Mouse (Mus musculus) forebrain, postnatal 0 days (tissue): ENCODE data around the gene Timeless. TPM values are rescaled to one million over a fixed set of nuclear protein-coding genes. Genes with fewer than 3 reads are reported as not detected.

Experiments used
- ATAC-seq: fragments of 200-750 bp; cut with Nextera tagmentation; 2 replicates; pipeline ENCODE4 v1.8.0; 2017; ENCODE audit warnings: mild to moderate bottlenecking, moderate library complexity
- DNase-seq: peaks from one replicate; pipeline ENCODE4 v3.0.0-alpha.2; 2015
- H3K27ac ChIP-seq: fragments of 300-500 bp; sonication (generic); 2 replicates; pipeline ENCODE4 v1.5.1; 2014; ENCODE audit warnings: low read depth, mild to moderate bottlenecking, antibody characterized with exemption, low read length, moderate library complexity, mixed read lengths
- H3K27me3 ChIP-seq: fragments of 300-500 bp; sonication (generic); 2 replicates; pipeline ENCODE4 v1.6.1; 2014; ENCODE audit warnings: mild to moderate bottlenecking, low read length, mixed read lengths; ENCODE audit not compliant: insufficient read depth
- H3K36me3 ChIP-seq: fragments of 300-500 bp; sonication (generic); 2 replicates; pipeline ENCODE4 v1.6.1; 2014; ENCODE audit warnings: mild to moderate bottlenecking, moderate library complexity; ENCODE audit not compliant: insufficient read depth
- H3K4me1 ChIP-seq: fragments of 300-500 bp; sonication (generic); 2 replicates; pipeline ENCODE4 v1.6.1; 2014; ENCODE audit warnings: antibody characterized with exemption; ENCODE audit not compliant: insufficient read depth
- H3K4me2 ChIP-seq: fragments of 300-500 bp; sonication (generic); 2 replicates; pipeline ENCODE4 v1.6.1; 2014; ENCODE audit warnings: low read depth, mild to moderate bottlenecking, moderate library complexity
- H3K4me3 ChIP-seq: fragments of 300-500 bp; sonication (generic); 2 replicates; pipeline ENCODE4 v1.5.1; 2014; ENCODE audit warnings: low read depth, low read length, mixed read lengths
- H3K9ac ChIP-seq: fragments of 300-500 bp; sonication (generic); 2 replicates; pipeline ENCODE4 v1.6.1; 2014; ENCODE audit warnings: mild to moderate bottlenecking
- H3K9me3 ChIP-seq: fragments of 300-500 bp; sonication (generic); 2 replicates; pipeline ENCODE4 v1.6.1; 2016; ENCODE audit warnings: low read length
- CTCF ChIP-seq: sonication (generic); IDR thresholded peaks from 2 replicates; pipeline ENCODE4 v1.5.1; 2016; ENCODE audit warnings: antibody characterized with exemption, control low read depth, low read depth
- WGBS: fragments of 180-500 bp; shearing (Covaris S2); extraction: QIAGEN DNeasy Blood & Tissue Kit; methylation state at CpG from one replicate; pipeline ENCODE4 v1.1.7; 2014; 5-methylcytosine and 5-hydroxymethylcytosine counted together
- polyA plus RNA-seq: library from polyadenylated mRNA; unstranded; fragments of >200 nt; fragmentation: Nextera tagmentation; extraction: Ambion mirVana; gene quantifications from 2 replicates; pipeline ENCODE4 v1.2.1, GENCODE M21; 2015
- total RNA-seq: library from RNA; depleted of rRNA; stranded (reverse); fragments of >200 nt; gene quantifications from 2 replicates; pipeline ENCODE4 v1.2.3, GENCODE M21; 2014; rRNA removed

The Timeless gene
- total and polyA plus RNA-seq, 2 experiments from 2014 or later: 9.3 to 9.9 TPM

- Histone ChIP-seq H3K27me3 (no peaks in the 10 kb centered on the region), H3K4me1 (peaks cover 5% of the 10 kb centered on the region; the same call in 1 of the 2 replicates), H3K4me2 (no peak overlapping the region), H3K9me3 (no peaks in the 10 kb centered on the region), H3K9ac (no peak overlapping the region), H3K36me3 (no peaks in the 10 kb centered on the region), H3K27ac (no peak overlapping the region), H3K4me3 (no peak overlapping the region)
- no peak for TF ChIP-seq CTCF
- DNase-seq (no peak), ATAC-seq (no peak)
- WGBS: 85% methylated on average over 6 of the region's 6 CpGs
Observed at GRCm38 (mm10) chr10:128298243-128298642, 66.4 kb downstream of the Timeless start.

GRCm38 (mm10) chr10:128298702-128299171, 66.9 kb downstream of the Timeless start, which contains the start of gene Il23a:
Gene Il23a (minus strand): TSS chr10:128298752.
- 77% methylated on average over 11 of the region's 11 CpGs for WGBS
- H3K9ac ChIP-seq: no peak within 1 kb of the TSS
- no peak within 1 kb of the TSS for H3K27ac ChIP-seq
- H3K4me2 ChIP-seq: no peak within 1 kb of the TSS
- no peaks in the 10 kb centered on the region for H3K36me3 ChIP-seq
- H3K4me3 ChIP-seq: no peak within 1 kb of the TSS
- no peak for ATAC-seq
- no peak for TF ChIP-seq CTCF
- no peaks in the 10 kb centered on the region for H3K27me3 ChIP-seq
- DNase-seq: no peak
- no peaks in the 10 kb centered on the region for H3K9me3 ChIP-seq
- H3K4me1 ChIP-seq: peaks cover 7% of the 10 kb centered on the region

GRCm38 (mm10) chr10:128302357-128302756, 70.5 kb downstream of the Timeless start:
- H3K4me3 ChIP-seq: peak overlapping the region; percentile 46
- DNase-seq (peak; percentile 11), ATAC-seq (no peak)
- H3K36me3 ChIP-seq: no peaks in the 10 kb centered on the region
- peak overlapping the region; percentile 63 for H3K4me2 ChIP-seq
- no peaks in the 10 kb centered on the region for H3K27me3 ChIP-seq
- TF ChIP-seq CTCF: no peak
- peaks cover 14% of the 10 kb centered on the region for H3K4me1 ChIP-seq
- H3K9ac ChIP-seq: peak overlapping the region; percentile 76
- no peaks in the 10 kb centered on the region for H3K9me3 ChIP-seq
- H3K27ac ChIP-seq: peak overlapping the region; percentile 96
- 40% methylated on average over 3 of the region's 3 CpGs for WGBS

Other genes with a start within 250 kb of the Timeless start
- gene Hsd17b6, start 224.5 kb upstream of the Timeless start, total RNA-seq: not detected in 2 replicates
- not detected in 2 replicates for gene Hsd17b6, start 224.5 kb upstream of the Timeless start, polyA plus RNA-seq
- 22.9 and 33.2 TPM in 2 replicates for gene Prim1, start 216.9 kb upstream of the Timeless start, total RNA-seq
- gene Prim1, start 216.9 kb upstream of the Timeless start, polyA plus RNA-seq: 35.5 and 37.3 TPM in 2 replicates
- gene Naca, start 196.5 kb upstream of the Timeless start, total RNA-seq: 630 and 780 TPM in 2 replicates
- 527 and 662 TPM in 2 replicates for gene Naca, start 196.5 kb upstream of the Timeless start, polyA plus RNA-seq
- gene Ptges3, start 173.1 kb upstream of the Timeless start, total RNA-seq: 146 and 157 TPM in 2 replicates
- 439 and 454 TPM in 2 replicates for gene Ptges3, start 173.1 kb upstream of the Timeless start, polyA plus RNA-seq
- 2,470 and 2,914 TPM in 2 replicates for gene Atp5b, start 148.8 kb upstream of the Timeless start, total RNA-seq
- gene Atp5b, start 148.8 kb upstream of the Timeless start, polyA plus RNA-seq: 2,164 and 2,181 TPM in 2 replicates
- gene Baz2a, start 140.5 kb upstream of the Timeless start, total RNA-seq: 9.3 and 10.0 TPM in 2 replicates
- gene Baz2a, start 140.5 kb upstream of the Timeless start, polyA plus RNA-seq: 3.8 and 7.0 TPM in 2 replicates
- 6.3 and 9.9 TPM in 2 replicates for gene Rbms2, start 51.8 kb upstream of the Timeless start, total RNA-seq
- 4.7 and 5.6 TPM in 2 replicates for gene Rbms2, start 51.8 kb upstream of the Timeless start, polyA plus RNA-seq
- 1.00 and 2.1 TPM in 2 replicates for gene Gls2, start 37.6 kb upstream of the Timeless start, total RNA-seq
- 1.1 and 1.2 TPM in 2 replicates for gene Gls2, start 37.6 kb upstream of the Timeless start, polyA plus RNA-seq
- gene Spryd4, start 20.3 kb upstream of the Timeless start, total RNA-seq: 20.7 and 20.8 TPM in 2 replicates
- 19.6 and 22.7 TPM in 2 replicates for gene Spryd4, start 20.3 kb upstream of the Timeless start, polyA plus RNA-seq
- gene Mip, start 6.2 kb upstream of the Timeless start, total RNA-seq: 0.05 TPM in 1 of 2 replicates, not detected in the other
- not detected in 2 replicates for gene Mip, start 6.2 kb upstream of the Timeless start, polyA plus RNA-seq
- not detected in 2 replicates for gene Apon, start 22.0 kb downstream of the Timeless start, total RNA-seq
- gene Apon, start 22.0 kb downstream of the Timeless start, polyA plus RNA-seq: not detected in 2 replicates
- 0.38 and 0.54 TPM in 2 replicates for gene Apof, start 36.6 kb downstream of the Timeless start, total RNA-seq
- 0.12 and 0.26 TPM in 2 replicates for gene Apof, start 36.6 kb downstream of the Timeless start, polyA plus RNA-seq
- 7.2 and 8.1 TPM in 2 replicates for gene Stat2, start 38.5 kb downstream of the Timeless start, total RNA-seq
- gene Stat2, start 38.5 kb downstream of the Timeless start, polyA plus RNA-seq: 6.8 and 10.3 TPM in 2 replicates
- gene Il23a, start 66.7 kb downstream of the Timeless start, total RNA-seq: 0.31 TPM in 1 of 2 replicates, not detected in the other
- not detected in 2 replicates for gene Il23a, start 66.7 kb downstream of the Timeless start, polyA plus RNA-seq
- 14.9 and 20.0 TPM in 2 replicates for gene Pan2, start 71.3 kb downstream of the Timeless start, total RNA-seq
- 9.6 and 11.9 TPM in 2 replicates for gene Pan2, start 71.3 kb downstream of the Timeless start, polyA plus RNA-seq
- 50.1 and 57.5 TPM in 2 replicates for gene Cnpy2, start 90.4 kb downstream of the Timeless start, total RNA-seq
- 179 and 205 TPM in 2 replicates for gene Cnpy2, start 90.4 kb downstream of the Timeless start, polyA plus RNA-seq
- gene Cs, start 105.7 kb downstream of the Timeless start, total RNA-seq: 205 and 250 TPM in 2 replicates
- gene Cs, start 105.7 kb downstream of the Timeless start, polyA plus RNA-seq: 203 and 255 TPM in 2 replicates
- 34.0 and 41.6 TPM in 2 replicates for gene Coq10a, start 136.9 kb downstream of the Timeless start, total RNA-seq
- gene Coq10a, start 136.9 kb downstream of the Timeless start, polyA plus RNA-seq: 48.2 and 50.0 TPM in 2 replicates
- gene Ankrd52, start 145.1 kb downstream of the Timeless start, total RNA-seq: 22.3 and 32.6 TPM in 2 replicates
- 4.7 and 7.7 TPM in 2 replicates for gene Ankrd52, start 145.1 kb downstream of the Timeless start, polyA plus RNA-seq
- gene Slc39a5, start 169.2 kb downstream of the Timeless start, total RNA-seq: 0.24 and 0.69 TPM in 2 replicates
- gene Slc39a5, start 169.2 kb downstream of the Timeless start, polyA plus RNA-seq: 0.10 and 0.42 TPM in 2 replicates
- gene Nabp2, start 179.4 kb downstream of the Timeless start, total RNA-seq: 82.2 and 90.1 TPM in 2 replicates
- 158 and 159 TPM in 2 replicates for gene Nabp2, start 179.4 kb downstream of the Timeless start, polyA plus RNA-seq
- 118 and 129 TPM in 2 replicates for gene Rnf41, start 179.6 kb downstream of the Timeless start, total RNA-seq
- gene Rnf41, start 179.6 kb downstream of the Timeless start, polyA plus RNA-seq: 95.9 and 108 TPM in 2 replicates
- gene Smarcc2, start 227.2 kb downstream of the Timeless start, total RNA-seq: 197 and 223 TPM in 2 replicates
- gene Smarcc2, start 227.2 kb downstream of the Timeless start, polyA plus RNA-seq: 117 and 134 TPM in 2 replicates